Mouse (Mus musculus) thymus, postnatal 0 days (tissue): ENCODE data around the gene Nap1l5. TPM values are rescaled to one million over a fixed set of nuclear protein-coding genes. Genes with fewer than 3 reads are reported as not detected.
A peak's percentile ranks its signal among the peaks of the same experiment; 100 is the strongest.

ENCODE experiments used
- DNase-seq: peaks from one replicate; pipeline ENCODE4 v3.0.0-alpha.2; 2015; ENCODE audit warnings: low spot score
- polyA plus RNA-seq: library from polyadenylated mRNA; unstranded; fragments of >200 nt; fragmentation: Nextera tagmentation; extraction: Ambion mirVana; gene quantifications from 2 replicates; pipeline ENCODE4 v1.2.1, GENCODE M21; 2015

Nap1l5 gene
- 0.33 TPM in 1 of 2 replicates, not detected in the other for polyA plus RNA-seq

- DNase-seq: no peak
Observed at GRCm38 (mm10) chr6:58906852-58907261, at the start of gene Nap1l5. Gene Nap1l5 (minus strand): TSS chr6:58907076.

DNA sequence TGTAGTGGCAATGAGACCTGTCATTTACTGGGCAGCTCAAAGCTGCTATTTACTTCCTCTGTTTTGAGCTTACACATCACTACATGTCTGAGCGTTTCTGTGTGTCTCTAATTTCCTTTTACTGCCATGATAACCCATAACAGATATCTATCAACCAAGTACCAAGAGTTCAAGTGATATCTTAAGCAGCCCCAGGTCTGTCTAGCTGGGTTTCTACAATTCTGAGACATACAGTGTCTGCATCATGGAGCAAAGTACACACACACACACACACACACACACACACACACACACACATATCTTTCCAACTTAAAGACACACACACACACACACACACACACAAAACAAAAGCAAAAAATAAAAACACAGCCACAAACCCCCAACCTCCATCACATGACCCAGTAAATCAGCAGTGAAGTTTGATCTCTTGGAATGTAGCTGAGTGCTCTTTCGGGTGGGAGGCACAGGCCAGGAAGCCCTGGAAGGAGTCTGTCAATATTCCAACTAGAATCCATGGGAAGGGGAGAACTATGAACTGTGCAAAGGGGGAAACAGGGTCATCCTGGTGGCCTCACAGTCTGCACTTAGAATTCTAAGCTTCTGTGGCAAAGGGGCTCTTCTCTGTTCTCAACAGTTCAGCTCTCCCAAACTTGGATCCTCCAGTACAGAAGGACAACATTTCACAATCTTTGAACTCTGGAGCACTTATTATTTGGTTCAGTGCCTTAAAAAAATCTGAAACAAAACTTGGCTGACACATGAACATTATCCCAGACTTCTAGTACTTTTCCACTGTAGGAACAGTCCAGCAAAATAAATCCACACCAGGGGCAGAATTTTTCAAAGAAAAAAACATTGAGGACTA lies 44.5 kb upstream of the Nap1l5 start:
- DNase-seq: no peak

GRCm38 (mm10) chr6:58950410-58950809 lies 43.5 kb upstream of the Nap1l5 start:
- no peak for DNase-seq

DNA sequence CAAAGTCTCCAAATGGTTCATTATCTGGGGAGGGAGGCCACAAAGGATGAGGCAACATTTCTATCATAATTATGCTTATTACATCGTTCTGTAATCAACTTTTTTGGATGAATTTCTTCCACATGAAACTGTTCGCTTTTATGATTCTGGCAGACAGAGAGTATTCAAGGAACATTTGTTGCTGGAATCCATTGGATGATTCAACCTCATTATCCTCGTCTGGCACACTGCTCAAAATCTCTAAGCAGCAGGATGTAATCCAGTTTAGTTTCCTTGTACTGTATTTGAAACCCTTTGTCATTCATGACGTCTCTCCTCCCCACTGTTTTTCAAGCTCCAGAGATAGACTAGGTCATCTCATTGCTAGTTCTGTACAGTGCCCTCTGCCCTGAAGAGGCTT lies 40.0 kb upstream of the Nap1l5 start:
- no peak for DNase-seq

- DNase-seq: no peak
Observed at GRCm38 (mm10) chr6:58946246-58946645, 39.4 kb upstream of the Nap1l5 start.

- DNase-seq: no peak
Observed at GRCm38 (mm10) chr6:58943958-58944357, 37.1 kb upstream of the Nap1l5 start.

DNA sequence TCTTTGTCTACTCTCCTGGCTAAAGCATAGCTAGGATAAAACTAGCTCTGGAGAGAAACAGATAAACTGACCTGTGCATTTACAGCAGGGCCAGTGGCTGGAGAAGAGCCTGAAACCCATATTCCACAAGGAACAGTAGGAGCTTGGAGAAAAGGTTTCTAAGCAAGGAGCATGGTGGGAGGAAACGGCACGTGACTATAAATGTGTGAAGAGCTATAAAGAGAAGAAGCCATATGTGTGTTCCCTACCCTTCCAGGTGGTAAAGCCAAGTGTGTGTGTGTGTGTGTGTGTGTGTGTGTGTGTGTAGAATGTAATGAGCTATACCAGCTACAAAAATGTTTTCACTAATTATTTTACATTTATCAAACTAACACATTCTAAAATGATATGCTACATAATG lies 35.4 kb upstream of the Nap1l5 start:
- DNase-seq: no peak

DNA sequence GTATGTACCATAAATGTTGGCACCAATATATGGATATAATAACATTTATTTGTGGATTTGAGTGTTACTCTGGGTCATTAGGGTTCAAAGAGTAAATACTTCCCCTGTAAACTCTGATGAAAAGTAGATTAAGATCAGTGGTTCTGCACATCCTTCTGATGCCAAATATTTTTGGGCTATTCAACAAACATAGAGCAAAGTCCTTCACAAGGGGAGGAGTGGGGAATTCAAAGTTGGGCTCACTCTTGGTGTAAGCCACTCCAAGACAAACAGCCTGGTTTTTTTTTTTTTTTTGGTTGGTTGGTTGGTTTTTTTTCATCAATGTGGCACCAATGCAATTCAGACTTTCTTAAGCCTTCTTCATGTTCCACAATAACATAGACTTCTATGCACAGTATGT lies 30.9 kb upstream of the Nap1l5 start:
- DNase-seq: no peak

- peak; percentile 18 for DNase-seq
Observed at GRCm38 (mm10) chr6:58934144-58934543, 27.3 kb upstream of the Nap1l5 start.

DNA sequence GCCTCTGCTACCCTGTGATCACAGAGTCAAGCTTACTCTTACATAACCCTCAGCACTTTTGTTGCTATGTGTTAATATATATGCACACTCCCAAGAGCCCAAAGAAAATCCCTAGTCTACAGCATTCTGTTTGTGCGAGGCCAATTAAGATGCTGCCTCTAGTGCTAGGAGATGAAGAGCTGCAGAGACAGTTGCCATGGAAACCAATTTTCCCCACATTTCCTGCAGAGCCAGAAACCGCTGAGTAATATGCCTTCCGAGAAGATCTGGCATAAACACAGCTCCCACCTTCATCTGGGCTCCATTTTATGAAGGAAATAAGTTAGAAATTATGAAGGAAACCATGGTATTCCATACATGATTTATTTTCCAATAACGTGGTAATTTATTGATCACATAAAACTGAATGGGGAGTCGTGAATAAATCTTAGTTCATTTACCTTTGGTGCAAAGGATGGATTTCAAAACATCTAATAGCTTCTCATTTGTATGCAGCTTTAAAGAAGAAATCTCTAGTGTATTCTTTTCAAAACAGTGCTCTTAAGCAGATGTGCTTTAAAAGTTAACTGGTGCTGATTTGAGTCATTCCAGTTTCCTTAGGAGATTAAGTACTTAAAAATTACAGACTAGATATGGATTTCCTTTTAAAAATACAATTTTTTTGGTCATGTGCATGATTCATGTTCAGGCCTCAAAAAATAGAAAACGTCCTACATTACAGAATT lies 26.5 kb upstream of the Nap1l5 start:
- DNase-seq: no peak

GRCm38 (mm10) chr6:58932515-58933188 lies 25.8 kb upstream of the Nap1l5 start:
- no peak for DNase-seq

DNA sequence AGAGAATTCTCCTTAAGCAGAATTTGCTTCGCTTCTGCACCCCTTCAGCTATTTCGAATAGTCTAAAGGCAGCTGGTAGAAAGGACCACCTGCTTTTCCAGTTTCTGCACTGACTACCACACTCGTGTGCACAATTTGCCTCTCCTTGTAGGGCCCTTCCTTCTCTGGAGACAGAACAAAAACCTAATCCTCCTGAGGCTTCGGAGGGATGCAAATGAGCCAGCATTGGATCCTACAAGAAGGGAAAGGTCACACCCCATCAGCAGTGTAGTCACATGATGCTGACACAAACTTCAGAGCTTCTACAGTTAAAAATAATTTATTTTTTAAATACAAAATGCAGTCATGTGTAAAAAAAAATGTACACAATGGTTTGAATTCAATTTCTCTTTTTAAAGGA lies 24.3 kb upstream of the Nap1l5 start:
- DNase-seq: no peak

DNA sequence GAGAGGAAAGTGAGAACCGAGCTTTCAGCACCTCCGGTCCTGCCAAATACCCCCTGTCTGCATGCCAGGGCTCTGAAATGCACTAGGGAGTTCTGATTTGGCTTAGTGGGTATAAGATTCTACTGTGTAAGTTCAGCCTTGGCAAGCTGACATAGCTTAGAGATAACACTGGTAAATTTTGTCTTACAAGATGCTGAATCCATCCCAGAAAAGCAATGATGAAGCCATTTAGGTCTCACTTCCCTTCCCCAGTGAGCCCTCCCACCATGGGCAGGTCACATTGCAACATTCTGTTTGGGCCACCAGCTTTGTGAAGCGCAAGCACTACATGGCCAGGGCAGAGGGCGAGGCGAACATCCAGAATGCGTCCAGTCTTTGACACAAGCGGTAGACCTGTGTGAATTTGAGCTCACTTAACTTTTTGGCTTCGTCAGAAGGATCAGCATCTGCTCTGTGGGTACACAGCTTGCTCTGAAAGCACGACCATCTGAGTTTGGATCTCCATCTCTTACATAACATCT lies 23.1 kb upstream of the Nap1l5 start:
- DNase-seq: no peak

- no peak for DNase-seq
Observed at GRCm38 (mm10) chr6:58927881-58928280, 21.0 kb upstream of the Nap1l5 start.

DNA sequence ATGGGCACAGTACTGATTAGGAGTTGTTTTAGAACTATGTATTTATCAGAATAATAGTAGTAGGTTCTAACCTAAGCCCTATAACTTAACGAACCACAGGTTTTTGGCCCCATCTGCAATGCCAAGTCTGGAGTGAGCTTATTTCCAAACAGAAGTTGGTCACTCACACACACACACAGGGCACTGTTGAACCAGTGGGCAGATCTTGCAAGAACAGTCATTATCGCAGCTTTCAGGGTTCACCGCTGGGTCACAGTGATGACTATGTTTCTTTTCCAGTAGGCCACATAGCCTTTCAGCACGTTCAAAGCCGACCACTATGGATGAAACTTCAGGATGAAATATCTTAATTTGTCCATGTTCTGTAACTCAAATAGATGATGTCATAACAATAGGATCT lies 15.6 kb upstream of the Nap1l5 start:
- DNase-seq: no peak

DNA sequence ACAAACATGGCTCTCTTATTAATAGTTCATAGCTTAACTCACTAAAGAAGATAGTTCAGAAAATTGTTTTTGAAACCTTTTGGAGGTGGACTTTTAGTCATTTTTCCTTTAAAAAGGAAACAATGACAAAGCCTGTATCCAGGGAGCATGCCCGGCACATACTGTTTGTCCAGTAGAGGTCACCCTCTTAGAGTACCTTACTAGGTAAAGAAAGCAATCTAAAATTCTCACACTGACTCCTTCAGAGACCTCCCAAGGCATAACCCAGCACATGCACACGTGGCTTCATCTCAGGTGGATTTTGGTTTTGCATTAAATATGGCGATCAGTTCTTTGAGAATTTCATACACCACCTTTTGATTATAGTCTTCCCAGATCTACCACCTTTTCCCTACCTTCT lies 14.7 kb upstream of the Nap1l5 start:
- no peak for DNase-seq

- no peak for DNase-seq
Observed at GRCm38 (mm10) chr6:58920735-58921134, 13.9 kb upstream of the Nap1l5 start.

DNA sequence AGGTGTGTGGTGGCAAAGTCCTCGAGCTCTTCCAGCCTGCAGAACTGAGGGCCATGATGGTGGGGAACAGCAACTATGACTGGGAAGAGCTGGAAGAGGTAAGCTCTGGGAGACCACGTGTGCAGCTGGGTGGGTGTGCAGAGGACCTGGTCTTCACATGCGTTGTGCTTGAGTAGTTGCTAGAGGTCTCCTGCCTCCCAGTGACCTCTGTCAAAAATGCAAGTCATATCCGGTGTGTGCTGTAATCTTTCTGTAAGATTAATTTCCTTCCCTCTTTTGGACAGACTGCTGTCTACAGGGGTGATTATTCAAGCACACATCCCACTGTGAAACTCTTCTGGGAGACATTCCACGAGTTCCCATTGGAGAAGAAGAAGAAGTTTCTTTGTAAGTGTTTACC lies 9.6 kb upstream of the Nap1l5 start:
- no peak for DNase-seq

DNA sequence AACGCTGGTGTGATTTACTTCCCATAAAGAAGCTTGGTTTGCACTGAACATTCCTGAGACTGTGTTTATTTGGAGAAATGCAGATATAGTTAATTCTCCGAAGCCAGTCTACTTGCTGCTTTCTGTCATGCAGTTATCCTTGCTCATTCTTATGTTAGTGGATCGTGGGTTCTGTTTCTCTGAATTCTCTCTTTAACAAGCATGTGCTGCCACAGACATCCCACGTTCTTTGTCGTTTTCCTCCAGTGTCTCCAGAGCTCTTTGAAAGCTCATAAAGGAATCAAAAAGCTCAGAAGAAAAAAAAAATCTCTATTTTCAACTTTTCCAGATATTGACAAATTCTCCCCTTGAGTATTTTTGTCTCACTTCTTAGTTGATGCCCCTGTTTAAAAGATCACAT lies 7.1 kb upstream of the Nap1l5 start:
- no peak for DNase-seq

DNA sequence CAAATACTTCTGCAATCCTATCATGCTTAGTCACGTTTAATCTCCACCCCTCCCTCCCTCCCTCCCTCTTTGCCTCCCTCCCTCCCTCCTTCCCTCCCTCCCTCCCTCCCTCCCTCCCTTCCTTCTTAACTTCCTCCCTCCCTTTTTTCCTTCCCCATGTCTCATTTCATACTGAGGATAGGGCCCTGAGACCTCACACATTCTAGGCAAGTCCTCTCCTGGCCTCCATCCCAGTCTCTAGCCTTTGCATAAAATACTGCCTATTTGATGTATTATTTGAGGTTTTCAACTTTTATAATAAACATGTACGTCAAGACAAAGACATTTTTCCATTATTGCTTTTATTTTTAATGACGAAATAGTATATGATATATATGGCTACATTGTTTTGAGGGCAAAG lies 6.7 kb upstream of the Nap1l5 start:
- DNase-seq: no peak

DNA sequence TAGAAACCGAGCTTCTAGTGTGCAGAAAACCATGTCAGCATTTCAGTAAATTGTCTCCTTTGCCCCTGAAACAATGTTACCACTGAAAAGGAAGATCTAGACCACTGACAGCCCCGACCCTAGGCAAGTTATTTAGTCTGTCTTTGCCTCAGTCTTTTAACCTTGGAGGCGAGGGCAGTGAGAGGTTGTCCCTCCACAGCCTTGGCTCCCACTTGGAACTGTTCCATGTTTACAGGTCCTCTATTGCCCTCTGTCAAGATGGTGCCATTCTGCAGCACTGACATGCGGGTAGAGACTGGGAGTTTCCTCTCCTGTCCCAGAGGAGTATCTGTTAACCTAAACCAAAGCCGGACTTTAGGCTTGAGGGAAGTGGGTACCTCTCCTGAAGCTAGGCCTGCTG lies 6.0 kb upstream of the Nap1l5 start:
- DNase-seq: no peak

DNA sequence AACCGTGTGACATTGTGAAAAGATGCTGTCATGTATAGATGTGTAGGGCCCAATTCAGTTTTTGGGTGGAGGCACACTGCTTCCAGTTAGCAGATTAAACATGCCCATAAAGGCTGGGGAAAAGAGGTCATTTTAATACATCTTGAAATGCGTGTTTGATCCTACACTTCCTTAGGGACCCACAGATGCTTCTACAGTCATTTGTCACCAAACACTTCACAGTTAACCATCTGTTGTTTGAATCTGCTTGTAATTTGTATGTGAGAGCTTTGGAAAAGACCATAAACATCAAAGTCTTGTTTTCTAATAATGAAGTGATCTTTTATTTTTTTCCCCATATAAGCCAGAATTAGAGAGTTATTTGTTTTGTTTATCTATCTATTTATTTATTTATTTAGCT lies 915 bp upstream of the Nap1l5 start:
- DNase-seq: no peak
